Comparison of ENCODE assay signal across 8 mouse cellular contexts in genomic region chr6:51585980-51586379, GRCm38 (mm10).
DNase-seq lines count a peak whose midpoint lies in the region; ATAC-seq and TF ChIP-seq lines count a peak whose summit lies in the region.

No protein-coding gene starts in this region.

- no peaks in the 10 kb centered on the region for H3K27me3 ChIP-seq in liver, embryonic 14.5 days (ENCODE audit: control insufficient read depth, insufficient read depth, low read length)
- no peaks in the 10 kb centered on the region for H3K27me3 ChIP-seq in neural tube, embryonic 12.5 days (replicated peaks)

- no peak overlapping the region for H3K4me2 ChIP-seq in liver, embryonic 14.5 days (ENCODE audit: low read depth)
- H3K4me2 ChIP-seq in neural tube, embryonic 12.5 days (replicated peaks) = no peak overlapping the region

- no peak overlapping the region for H3K9ac ChIP-seq in liver, embryonic 14.5 days (replicated peaks)
- H3K9ac ChIP-seq in neural tube, embryonic 12.5 days = no peak overlapping the region

- TF ChIP-seq CTCF in liver, embryonic 14.5 days (IDR thresholded peaks at IDR 0.05; ENCODE audit: low read depth) = peak; percentile 74

- H3K27ac ChIP-seq in liver, embryonic 14.5 days = no peak overlapping the region
- H3K27ac ChIP-seq in neural tube, embryonic 12.5 days = no peak overlapping the region

- TF ChIP-seq EP300 in liver, embryonic 14.5 days (IDR thresholded peaks at IDR 0.05; ENCODE audit: low read depth) = no peak

- no peaks in the 10 kb centered on the region for H3K36me3 ChIP-seq in liver, embryonic 14.5 days (replicated peaks; ENCODE audit: control insufficient read depth, insufficient read depth, low read depth)
- no peaks in the 10 kb centered on the region for H3K36me3 ChIP-seq in neural tube, embryonic 12.5 days

- ATAC-seq in liver, embryonic 14.5 days (ENCODE audit: insufficient read depth) = no peak
- peak; percentile 37; the same call in 1 of the 2 replicates for ATAC-seq in neural tube, embryonic 12.5 days (ENCODE audit: low FRiP score, low read depth)

- no peak overlapping the region for H3K4me3 ChIP-seq in liver, embryonic 14.5 days (ENCODE audit: insufficient read depth in 1 of 2, low read depth in 2 of 2, low read length in 2 of 2)
- H3K4me3 ChIP-seq in neural tube, embryonic 12.5 days = no peak overlapping the region

- 25% methylated on average over 8 of the region's 8 CpGs for WGBS in liver, embryonic 14.5 days (ENCODE audit: insufficient replicate concordance)
- 27% methylated on average over 8 of the region's 8 CpGs for WGBS in neural tube, embryonic 12.5 days

- H3K9me3 ChIP-seq in liver, embryonic 14.5 days (ENCODE audit: control insufficient read depth, low read length) = no peaks in the 10 kb centered on the region
- H3K9me3 ChIP-seq in neural tube, embryonic 12.5 days = no peaks in the 10 kb centered on the region

- DNase-seq in 416B (ENCODE audit: low read depth) (peak; percentile 73), MEL-GATA-1-ER (ENCODE audit: extremely low read depth, low read depth) (peak; percentile 31)
- peak; percentile 80 for DNase-seq in cerebellum, adult 18-20 months
- peak; percentile 74 for DNase-seq in forelimb bud, embryonic 11.5 days (ENCODE audit: low read depth, low spot score)
- DNase-seq in kidney, adult 8-10 months = peak; percentile 23 to 63
- DNase-seq in liver, embryonic 14.5 days (ENCODE audit: low read depth in 3 of 3, low spot score in 3 of 3) = peak in 2 of 3 experiments; percentile 12 to 28
- peak; percentile 23 to 61 for DNase-seq in thymus, postnatal 10 days (ENCODE audit: low spot score in 2 of 2)

- no peaks in the 10 kb centered on the region for H3K4me1 ChIP-seq in liver, embryonic 14.5 days (replicated peaks; ENCODE audit: control insufficient read depth in 2 of 2, insufficient read depth in 2 of 2, low read length in 1 of 2)
- peaks cover 12% of the 10 kb centered on the region for H3K4me1 ChIP-seq in neural tube, embryonic 12.5 days

Comparison
In these comparisons a context has a peak if more than half of its experiments do, and no peak if none do; other contexts are left out.
1. DNase-seq: peak in every context shown above with its lines; median percentile 80 in cerebellum, adult 18-20 months; 74 in forelimb bud, embryonic 11.5 days; 73 in 416B; 43 in kidney, adult 8-10 months; 42 in thymus, postnatal 10 days; 31 in MEL-GATA-1-ER; 20 in liver, embryonic 14.5 days.